Mouse (Mus musculus) olfactory bulb, adult 2 months (tissue): ENCODE results near the gene Slc39a11.

ENCODE experiments used
- CTCF ChIP-seq: fragments of 200-500 bp; IDR thresholded peaks from 2 replicates; pipeline ENCODE4 v1.5.1; 2012; ENCODE audit warnings: low read depth, mild to moderate bottlenecking, low read length, moderate library complexity; ENCODE audit not compliant: insufficient read depth
- POLR2A ChIP-seq: fragments of 200-500 bp; IDR thresholded peaks from 2 replicates; pipeline ENCODE4 v1.6.1; 2012; ENCODE audit warnings: mild to moderate bottlenecking, low read depth, low read length, moderate library complexity; ENCODE audit not compliant: insufficient read depth

DNA sequence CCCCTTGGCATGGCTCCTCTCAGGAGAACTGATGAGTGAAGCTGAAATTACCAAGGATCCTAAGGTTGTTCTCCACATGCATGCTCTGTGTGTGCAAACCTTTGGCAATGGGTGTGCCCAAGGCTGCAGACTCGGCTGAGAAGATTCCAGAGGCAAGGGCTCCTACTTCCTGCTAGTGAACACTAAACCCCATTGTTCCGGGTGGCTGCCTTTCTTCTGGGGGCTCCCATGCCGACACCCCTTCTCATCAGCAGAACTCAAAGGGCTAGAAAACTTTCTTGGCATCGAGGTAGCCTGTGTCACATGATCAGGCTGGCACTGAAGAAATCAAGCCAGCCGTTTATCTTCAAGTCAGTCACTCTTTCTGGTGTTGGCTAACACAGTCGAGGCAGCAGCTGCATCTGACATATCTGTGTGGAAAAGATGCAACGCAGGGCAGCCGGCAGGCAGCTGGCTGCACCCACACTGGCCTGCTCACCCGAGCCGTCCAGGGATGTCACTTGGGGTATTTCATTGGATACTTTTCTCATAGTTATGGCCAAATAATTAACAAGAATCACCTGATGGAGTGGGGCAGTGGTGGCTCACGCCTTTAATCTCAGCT, 145.3 kb downstream of the Slc39a11 start:
- no peak for TF ChIP-seq CTCF
- no peak for TF ChIP-seq POLR2A
